Mouse (Mus musculus) CH12.LX (cell line): Measurements from ENCODE around the gene 5830473C10Rik. TPM values are rescaled to one million over a fixed set of nuclear protein-coding genes. Genes with fewer than 3 reads are reported as not detected.

ENCODE experiments used
- DNase-seq: peaks from one replicate; pipeline ENCODE4 v3.0.0-alpha.2; 2013; ENCODE audit errors: extremely low read depth
- H3K27ac ChIP-seq: 2 replicates; pipeline ENCODE4 v1.5.1; 2012; ENCODE audit warnings: low read depth, mild to moderate bottlenecking, control low read depth, moderate library complexity; ENCODE audit not compliant: insufficient read depth
- H3K27me3 ChIP-seq: replicated peaks from 2 replicates; pipeline ENCODE3; 2012; ENCODE audit warnings: inconsistent platforms
- H3K36me3 ChIP-seq, 2 experiments: replicated peaks in 1 of 2; 2 replicates each; pipeline versions ENCODE3 to v1.6.1; 2012; ENCODE audit warnings: inconsistent platforms in 1 of 2, low read length in 1 of 2, mild to moderate bottlenecking in 1 of 2, mixed read lengths in 1 of 2, moderate library complexity in 1 of 2; ENCODE audit not compliant: control insufficient read depth in 1 of 2, insufficient read depth in 1 of 2
- H3K4me1 ChIP-seq, 2 experiments: 2 replicates each; pipeline ENCODE4 v1.6.1; 2012; ENCODE audit warnings: inconsistent platforms in 1 of 2, moderate library complexity in 1 of 2; ENCODE audit not compliant: insufficient read depth in 2 of 2, control insufficient read depth in 1 of 2
- H3K4me2 ChIP-seq: 2 replicates; pipeline ENCODE4 v1.6.1; 2012; ENCODE audit warnings: low read depth, mild to moderate bottlenecking, control low read depth; ENCODE audit not compliant: poor library complexity, insufficient read depth, severe bottlenecking
- H3K4me3 ChIP-seq, 3 experiments: fragments of 150-350 bp in 1 of 3; sonication (generic) in 1 of 3; replicated peaks in 1 of 3; 2 replicates each; pipeline versions ENCODE3 to v1.5.1; 2011 to 2012; ENCODE audit warnings: low read depth in 2 of 3, low read length in 2 of 3, mild to moderate bottlenecking in 2 of 3, moderate library complexity in 2 of 3, control low read depth in 1 of 3, improper control_type of control experiment in 1 of 3, inconsistent platforms in 1 of 3, mixed read lengths in 1 of 3; ENCODE audit not compliant: poor library complexity in 1 of 3
- H3K79me2 ChIP-seq: replicated peaks from 2 replicates; pipeline ENCODE4 v1.6.1; 2012; ENCODE audit warnings: mild to moderate bottlenecking, moderate library complexity; ENCODE audit not compliant: control insufficient read depth, poor library complexity, insufficient read depth, severe bottlenecking; ENCODE audit errors: extremely low read depth
- H3K9ac ChIP-seq: 2 replicates; pipeline ENCODE4 v1.6.1; 2012; ENCODE audit warnings: low read depth, mild to moderate bottlenecking, control low read depth, moderate library complexity; ENCODE audit not compliant: insufficient read depth
- H3K9me3 ChIP-seq: replicated peaks from 2 replicates; pipeline ENCODE3; 2012; ENCODE audit warnings: low read length, inconsistent platforms, mixed read lengths
- BHLHE40 ChIP-seq: IDR thresholded peaks from 2 replicates; pipeline ENCODE4 v1.6.1; 2011; ENCODE audit warnings: mild to moderate bottlenecking, low read depth, low read length, improper control_type of control experiment
- CHD1 ChIP-seq: IDR thresholded peaks from 2 replicates; pipeline ENCODE4 v1.6.1; 2012; ENCODE audit warnings: low read depth, low read length, improper control_type of control experiment, inconsistent platforms
- CHD2 ChIP-seq: IDR thresholded peaks from 2 replicates; pipeline ENCODE4 v1.6.1; 2011; ENCODE audit warnings: low read length, improper control_type of control experiment
- CTCF ChIP-seq, 2 experiments: IDR thresholded peaks in 1 of 2; conservative IDR thresholded peaks in 1 of 2; 2 replicates each; pipeline ENCODE4 v1.5.1; 2011 to 2012; ENCODE audit warnings: low read depth in 2 of 2, low read length in 2 of 2, improper control_type of control experiment in 1 of 2, inconsistent platforms in 1 of 2, mild to moderate bottlenecking in 1 of 2, moderate library complexity in 1 of 2
- GABPA ChIP-seq: IDR thresholded peaks from 2 replicates; pipeline ENCODE4 v1.6.1; 2012; ENCODE audit warnings: low read depth, low read length, improper control_type of control experiment, inconsistent platforms; ENCODE audit not compliant: insufficient replicate concordance
- HCFC1 ChIP-seq: IDR thresholded peaks from 2 replicates; pipeline ENCODE4 v1.6.1; 2012; ENCODE audit warnings: low read depth, mild to moderate bottlenecking, inconsistent platforms, low read length, improper control_type of control experiment
- KAT2A ChIP-seq: IDR thresholded peaks from 2 replicates; pipeline ENCODE4 v1.6.1; 2012; ENCODE audit warnings: low read length, improper control_type of control experiment, inconsistent platforms; ENCODE audit not compliant: insufficient replicate concordance
- MAX ChIP-seq: IDR thresholded peaks from 2 replicates; pipeline ENCODE4 v1.6.1; 2011; ENCODE audit warnings: low read length, improper control_type of control experiment
- MAZ ChIP-seq: IDR thresholded peaks from 2 replicates; pipeline ENCODE4 v1.6.1; 2012; ENCODE audit warnings: low read depth, mild to moderate bottlenecking, inconsistent platforms, low read length, improper control_type of control experiment, moderate library complexity
- MYC ChIP-seq: IDR thresholded peaks from 2 replicates; pipeline ENCODE4 v1.6.1; 2011; ENCODE audit warnings: low read depth, mild to moderate bottlenecking, improper control_type of control experiment, low read length
- PAX5 ChIP-seq: IDR thresholded peaks from 2 replicates; pipeline ENCODE4 v1.6.1; 2012; ENCODE audit warnings: low read length, inconsistent platforms, mixed read lengths
- POLR2A ChIP-seq: IDR thresholded peaks from 2 replicates; pipeline ENCODE4 v1.6.1; 2011; ENCODE audit warnings: low read depth, mild to moderate bottlenecking, improper control_type of control experiment, low read length
- RAD21 ChIP-seq: IDR thresholded peaks from 2 replicates; pipeline ENCODE4 v1.6.1; 2011; ENCODE audit warnings: low read depth, mild to moderate bottlenecking, low read length, improper control_type of control experiment, moderate library complexity
- SMC3 ChIP-seq: IDR thresholded peaks from 2 replicates; pipeline ENCODE4 v1.6.1; 2011; ENCODE audit warnings: low read depth, low read length, improper control_type of control experiment
- TBP ChIP-seq: conservative IDR thresholded peaks from 2 replicates; pipeline ENCODE4 v1.6.1; 2011; ENCODE audit warnings: low read depth, low read length, improper control_type of control experiment
- TCF12 ChIP-seq: IDR thresholded peaks from 2 replicates; pipeline ENCODE4 v1.6.1; 2014; ENCODE audit warnings: low read depth, mild to moderate bottlenecking, inconsistent platforms, low read length, improper control_type of control experiment
- UBTF ChIP-seq: IDR thresholded peaks from 2 replicates; pipeline ENCODE4 v1.6.1; 2012; ENCODE audit warnings: low read depth, mild to moderate bottlenecking, inconsistent platforms, low read length, improper control_type of control experiment, moderate library complexity
- ZC3H11A ChIP-seq: IDR thresholded peaks from 2 replicates; pipeline ENCODE4 v1.6.1; 2012; ENCODE audit warnings: low read depth, mild to moderate bottlenecking, inconsistent platforms, low read length, improper control_type of control experiment
- ZMIZ1 ChIP-seq: IDR thresholded peaks from 2 replicates; pipeline ENCODE4 v1.6.1; 2012; ENCODE audit warnings: low read depth, mild to moderate bottlenecking, inconsistent platforms, low read length, improper control_type of control experiment
- ZNF384 ChIP-seq: IDR thresholded peaks from 2 replicates; pipeline ENCODE4 v1.6.1; 2012; ENCODE audit warnings: low read depth, low read length, improper control_type of control experiment, inconsistent platforms
- dilution Hi-C: fragments of 300-500 bp; cut with MboI; formaldehyde crosslinking; loops from 2 replicates; pipeline ENCODE4 v1.14.3; 2020; ENCODE audit warnings: low sequenced_read_pairs; ENCODE audit not compliant: extremely low pct_unique_long_range_greater_than_20kb, extremely low pct_ligation_motif_present
- in situ Hi-C: fragments of 300-500 bp; cut with MboI; formaldehyde crosslinking; loops from 3 replicates; pipeline ENCODE4 v1.14.3; 2019; ENCODE audit warnings: low sequenced_read_pairs, low pct_ligation_motif_present, low pct_unique_long_range_greater_than_20kb, mixed read lengths
- polyA plus RNA-seq: library from polyadenylated mRNA; unstranded; fragments of >175 nt; gene quantifications from 2 replicates; pipeline ENCODE4 v1.2.1, GENCODE M21; 2012; ENCODE audit warnings: low read depth; ENCODE audit not compliant: insufficient read length
- total RNA-seq, 2 experiments: library from RNA; depleted of rRNA; stranded (reverse); fragments of 300-350 nt in 1 of 2; fragments of >200 nt in 1 of 2; gene quantifications; 2 replicates each; pipeline ENCODE4 v1.2.3; 2012 to 2014

The 5830473C10Rik gene
- total RNA-seq (2012; rRNA removed) (1.6 and 2.0 TPM in 2 replicates), total RNA-seq (2014; rRNA removed) (0.69 and 0.83 TPM in 2 replicates), polyA plus RNA-seq (3.8 and 4.5 TPM in 2 replicates)

- no peaks in the 10 kb centered on the region for H3K27me3 ChIP-seq
- H3K9ac ChIP-seq: no peak within 1 kb of the TSS
- no peak within 1 kb of the TSS for H3K27ac ChIP-seq
- in situ Hi-C loops: no loop called here
- dilution Hi-C loops: no loop called here
- H3K79me2 ChIP-seq: no peaks in the 10 kb centered on the region
- no peaks in the 10 kb centered on the region for H3K36me3 ChIP-seq
- no peak for DNase-seq
- TF ChIP-seq GABPA: no peak
- no peak for TF ChIP-seq KAT2A
- no peak for TF ChIP-seq MAX
- TF ChIP-seq HCFC1: no peak
- TF ChIP-seq MAZ: no peak
- no peak for TF ChIP-seq SMC3
- no peak for TF ChIP-seq CHD1
- TF ChIP-seq ZNF384: no peak
- no peak for TF ChIP-seq POLR2A
- no peak for TF ChIP-seq TCF12
- TF ChIP-seq TBP: no peak
- TF ChIP-seq BHLHE40: no peak
- no peak for TF ChIP-seq ZMIZ1
- TF ChIP-seq CHD2: no peak
- no peak for TF ChIP-seq PAX5
- TF ChIP-seq RAD21: no peak
- no peak for TF ChIP-seq UBTF
- TF ChIP-seq ZC3H11A: no peak
- TF ChIP-seq, all 38 proteins: peak for 0
- Histone ChIP-seq H3K4me2 (no peak within 1 kb of the TSS), H3K4me3 (no peak within 1 kb of the TSS), H3K4me1 (0 out of 4 replicates have a peak, but pooled peaks cover 3 to 6% of the 10 kb centered on the region in 2 experiments), H3K9me3 (no peaks in the 10 kb centered on the region)
Observed at GRCm38 (mm10) chr5:90560743-90561142, at the start of gene 5830473C10Rik. TSS of gene 5830473C10Rik (plus strand) at chr5:90561107.

GRCm38 (mm10) chr5:90512288-90512955 lies 48.5 kb upstream of the 5830473C10Rik start:
- dilution Hi-C loops (no loop called here), in situ Hi-C loops (no loop called here)
- Histone ChIP-seq H3K27me3 (no peaks in the 10 kb centered on the region), H3K79me2 (no peaks in the 10 kb centered on the region), H3K9ac (no peak overlapping the region), H3K4me3 (no peak overlapping the region), H3K27ac (no peak overlapping the region), H3K9me3 (no peaks in the 10 kb centered on the region), H3K4me1 (no peaks in the 10 kb centered on the region), H3K36me3 (peaks cover under 1 to 5% of the 10 kb centered on the region in 2 experiments), H3K4me2 (no peak overlapping the region)
- TF ChIP-seq MYC: no peak
- TF ChIP-seq CTCF (conservative IDR thresholded peaks at IDR 0.05 in 1 of 2, IDR thresholded peaks at IDR 0.05 in 1 of 2; ENCODE audit: low read depth in 2 of 2, low read length in 2 of 2): peak in 1 of 2 experiments; percentile 39; a peak in 2 of 4 replicates
- DNase-seq: peak; percentile 13
